Mouse (Mus musculus) testis, adult 2 months (tissue): ENCODE data around the gene Tstd1.

Source experiments
- CTCF ChIP-seq: fragments of 200-500 bp; IDR thresholded peaks from 2 replicates; pipeline ENCODE4 v1.5.1; 2012; ENCODE audit warnings: low read depth, mild to moderate bottlenecking, inconsistent platforms, low read length, moderate library complexity; ENCODE audit not compliant: control insufficient read depth, insufficient read depth, insufficient replicate concordance
- POLR2A ChIP-seq: fragments of 200-500 bp; IDR thresholded peaks from 2 replicates; pipeline ENCODE4 v1.6.1; 2012; ENCODE audit warnings: low read depth, mild to moderate bottlenecking, inconsistent platforms, low read length, moderate library complexity; ENCODE audit not compliant: control insufficient read depth

- no peak for TF ChIP-seq CTCF
- no peak for TF ChIP-seq POLR2A
These were observed 44.5 kb downstream of the Tstd1 start for GRCm38 (mm10) chr1:171463133-171463532.
